16 mouse cellular contexts compared by ENCODE assay signal in the genomic region with DNA sequence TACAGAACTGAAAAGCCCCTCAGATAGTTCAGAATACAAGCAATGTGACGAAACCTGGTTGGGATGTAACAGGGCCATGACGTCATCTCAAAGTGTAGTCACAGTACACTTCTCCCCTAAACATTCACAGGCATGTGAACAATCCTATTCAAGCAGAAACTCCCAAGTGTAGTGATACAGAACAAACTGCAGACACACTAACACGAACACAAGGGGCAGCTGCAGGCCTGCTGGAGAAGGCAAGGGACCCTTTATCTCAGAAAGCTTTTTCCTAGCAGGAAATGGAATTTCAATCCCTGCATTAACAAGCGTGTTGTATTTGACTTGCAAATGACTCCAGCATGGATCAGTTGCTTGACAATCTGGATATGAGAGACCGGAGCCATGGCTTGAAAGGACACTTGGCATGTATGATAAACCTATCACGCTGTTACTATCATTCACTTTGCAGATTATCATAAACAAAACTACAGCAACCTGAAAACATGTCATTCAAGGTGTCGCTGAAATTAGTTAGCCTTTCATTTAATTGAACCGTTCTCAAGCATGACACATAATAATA. TPM values are rescaled to one million over a fixed set of nuclear protein-coding genes. Genes with fewer than 3 reads are reported as not detected.
DNase-seq lines count a peak whose midpoint lies in the region; ATAC-seq and TF ChIP-seq lines count a peak whose summit lies in the region.
"Had no signal": no experiment of that assay in that cellular context is flagged by ENCODE, and none has a peak within 500 bp of the region (broad histone marks: within the 10 kb centered on the region; RNA-seq: fewer than 3 reads in every experiment).

No protein-coding gene starts in this region.

- H3K4me2 ChIP-seq in hindbrain, embryonic 12.5 days (replicated peaks) = no peak overlapping the region
- H3K4me2 ChIP-seq in neural tube, embryonic 11.5 days (ENCODE audit: low read depth) = no peak overlapping the region
- H3K4me2 ChIP-seq in forebrain, postnatal 0 days (ENCODE audit: low read depth) = no peak overlapping the region
- no peak overlapping the region for H3K4me2 ChIP-seq in midbrain, postnatal 0 days (ENCODE audit: low read depth, low read length, poor library complexity, severe bottlenecking)
- H3K4me2 ChIP-seq: limb, embryonic 15.5 days had no signal

- peak overlapping the region; percentile 52 for H3K27ac ChIP-seq in hindbrain, embryonic 12.5 days
- H3K27ac ChIP-seq in hindbrain, embryonic 10.5 days = no peak overlapping the region
- no peak overlapping the region for H3K27ac ChIP-seq in neural tube, embryonic 11.5 days (ENCODE audit: low read depth, low read length)
- H3K27ac ChIP-seq in forebrain, postnatal 0 days (ENCODE audit: low read depth, low read length) = no peak overlapping the region
- peak overlapping the region; percentile 43; the same call in 1 of the 2 replicates for H3K27ac ChIP-seq in midbrain, postnatal 0 days (ENCODE audit: low read depth, low read length)
- H3K27ac ChIP-seq: limb, embryonic 15.5 days; stomach, postnatal 0 days had no signal

- peak; percentile 10; the same call in 1 of the 2 replicates for TF ChIP-seq CTCF in forebrain, postnatal 0 days (IDR thresholded peaks at IDR 0.05; ENCODE audit: low read depth)
- no peak for TF ChIP-seq CTCF in midbrain, postnatal 0 days (IDR thresholded peaks at IDR 0.05)

- H3K9ac ChIP-seq in hindbrain, embryonic 12.5 days = no peak overlapping the region
- H3K9ac ChIP-seq in neural tube, embryonic 11.5 days (ENCODE audit: low read length) = no peak overlapping the region
- no peak overlapping the region for H3K9ac ChIP-seq in forebrain, postnatal 0 days
- H3K9ac ChIP-seq in midbrain, postnatal 0 days (replicated peaks; ENCODE audit: low read length, poor library complexity, severe bottlenecking) = no peak overlapping the region
- H3K9ac ChIP-seq: limb, embryonic 15.5 days; liver, postnatal 0 days had no signal

- no peaks in the 10 kb centered on the region for H3K27me3 ChIP-seq in hindbrain, embryonic 12.5 days
- H3K27me3 ChIP-seq in hindbrain, embryonic 10.5 days (ENCODE audit: insufficient read depth, poor library complexity, severe bottlenecking) = no peaks in the 10 kb centered on the region
- no peaks in the 10 kb centered on the region for H3K27me3 ChIP-seq in neural tube, embryonic 11.5 days (ENCODE audit: control insufficient read depth, insufficient read depth, low read length)
- no peaks in the 10 kb centered on the region for H3K27me3 ChIP-seq in forebrain, postnatal 0 days (ENCODE audit: insufficient read depth, low read length)
- H3K27me3 ChIP-seq in midbrain, postnatal 0 days (ENCODE audit: insufficient read depth, low read length) = no peaks in the 10 kb centered on the region
- H3K27me3 ChIP-seq: limb, embryonic 15.5 days had no signal

- H3K4me3 ChIP-seq in hindbrain, embryonic 12.5 days = no peak overlapping the region
- H3K4me3 ChIP-seq in hindbrain, embryonic 10.5 days = no peak overlapping the region
- H3K4me3 ChIP-seq in neural tube, embryonic 11.5 days (ENCODE audit: low read depth, low read length) = no peak overlapping the region
- no peak overlapping the region for H3K4me3 ChIP-seq in forebrain, postnatal 0 days (ENCODE audit: low read depth, low read length)
- no peak overlapping the region for H3K4me3 ChIP-seq in midbrain, postnatal 0 days (ENCODE audit: low read depth, low read length)
- H3K4me3 ChIP-seq: limb, embryonic 15.5 days had no signal

- H3K9me3 ChIP-seq in hindbrain, embryonic 12.5 days (replicated peaks) = no peaks in the 10 kb centered on the region
- H3K9me3 ChIP-seq in hindbrain, embryonic 10.5 days = no peaks in the 10 kb centered on the region
- no peaks in the 10 kb centered on the region for H3K9me3 ChIP-seq in neural tube, embryonic 11.5 days (ENCODE audit: control insufficient read depth, low read length)
- H3K9me3 ChIP-seq in forebrain, postnatal 0 days (ENCODE audit: low read length) = no peaks in the 10 kb centered on the region
- H3K9me3 ChIP-seq in midbrain, postnatal 0 days (ENCODE audit: low read length) = no peaks in the 10 kb centered on the region
- H3K9me3 ChIP-seq: limb, embryonic 15.5 days had no signal

- H3K4me1 ChIP-seq in hindbrain, embryonic 12.5 days = peaks cover 34% of the 10 kb centered on the region
- H3K4me1 ChIP-seq in hindbrain, embryonic 10.5 days (replicated peaks) = peaks cover 12% of the 10 kb centered on the region
- H3K4me1 ChIP-seq in neural tube, embryonic 11.5 days (ENCODE audit: control insufficient read depth, insufficient read depth, low read length) = peaks cover 5% of the 10 kb centered on the region; the same call in 1 of the 2 replicates
- no peaks in the 10 kb centered on the region for H3K4me1 ChIP-seq in forebrain, postnatal 0 days (ENCODE audit: insufficient read depth)
- H3K4me1 ChIP-seq in midbrain, postnatal 0 days (ENCODE audit: insufficient read depth, low read length) = no peaks in the 10 kb centered on the region
- H3K4me1 ChIP-seq: limb, embryonic 15.5 days had no signal

- ATAC-seq in hindbrain, embryonic 12.5 days (ENCODE audit: low FRiP score) = peak; percentile 62
- peak; percentile 69; the same call in 1 of the 2 replicates for ATAC-seq in neural tube, embryonic 11.5 days (ENCODE audit: insufficient read depth, low FRiP score, low TSS enrichment)
- peak; percentile 30 for ATAC-seq in forebrain, postnatal 0 days
- no peak for ATAC-seq in midbrain, postnatal 0 days (ENCODE audit: low FRiP score)
- ATAC-seq: liver, postnatal 0 days had no signal

- peaks cover 4% of the 10 kb centered on the region; the same call in 1 of the 2 replicates for H3K36me3 ChIP-seq in hindbrain, embryonic 12.5 days
- peaks cover 47% of the 10 kb centered on the region for H3K36me3 ChIP-seq in hindbrain, embryonic 10.5 days
- H3K36me3 ChIP-seq in neural tube, embryonic 11.5 days (ENCODE audit: control insufficient read depth, insufficient read depth, low read length) = no peaks in the 10 kb centered on the region
- peaks cover 6% of the 10 kb centered on the region; the same call in 1 of the 2 replicates for H3K36me3 ChIP-seq in forebrain, postnatal 0 days (ENCODE audit: insufficient read depth)
- peaks cover 6% of the 10 kb centered on the region; the same call in 1 of the 2 replicates for H3K36me3 ChIP-seq in midbrain, postnatal 0 days (ENCODE audit: insufficient read depth, low read length)

- 59% methylated on average over 8 of the region's 8 CpGs for WGBS in hindbrain, embryonic 12.5 days
- WGBS in hindbrain, embryonic 10.5 days = 76% methylated on average over 8 of the region's 8 CpGs
- 74% methylated on average over 8 of the region's 8 CpGs for WGBS in neural tube, embryonic 11.5 days
- WGBS in forebrain, postnatal 0 days = 34% methylated on average over 8 of the region's 8 CpGs
- 32% methylated on average over 8 of the region's 8 CpGs for WGBS in midbrain, postnatal 0 days

- DNase-seq in hindbrain, embryonic 10.5 days (ENCODE audit: low spot score) = no peak
- DNase-seq in neural tube, embryonic 11.5 days (ENCODE audit: low spot score) = no peak
- no peak for DNase-seq in neural tube, embryonic 10.5 days (ENCODE audit: extremely low spot score, low spot score)
- DNase-seq in forebrain, postnatal 0 days = no peak
- DNase-seq in midbrain, postnatal 0 days (ENCODE audit: low spot score) = no peak
- no peak for DNase-seq in liver
- no peak for DNase-seq in urinary bladder, postnatal 14 days (ENCODE audit: low spot score)
- DNase-seq: adrenal gland, postnatal 25 days; cerebellum, adult 9-10 months; kidney, postnatal 10 days; layer of hippocampus, adult 9-11 months; liver, postnatal 0 days; lung, postnatal 14 days had no signal

RNA-seq across cellular contexts. Expression of a gene that starts 38.9 kb away (rescaled TPM):
- 52.0 and 52.3 TPM in 2 replicates for polyA plus RNA-seq in hindbrain, embryonic 12.5 days (2016; fragmentation: Nextera tagmentation; extraction: Ambion mirVana)
- 45.1 and 49.6 TPM in 2 replicates for polyA plus RNA-seq in hindbrain, embryonic 10.5 days (2016; fragmentation: Nextera tagmentation; extraction: Ambion mirVana)
- polyA plus RNA-seq in neural tube, embryonic 11.5 days (2014; fragmentation: Nextera tagmentation; extraction: Ambion mirVana) = 56.3 and 58.4 TPM in 2 replicates
- 66.9 and 76.7 TPM in 2 replicates for total RNA-seq in forebrain, postnatal 0 days (2014; rRNA removed)
- polyA plus RNA-seq in forebrain, postnatal 0 days (2015; fragmentation: Nextera tagmentation; extraction: Ambion mirVana) = 25.7 and 36.7 TPM in 2 replicates
- 53.5 and 68.0 TPM in 2 replicates for total RNA-seq in midbrain, postnatal 0 days (2014; rRNA removed)
- 39.1 and 41.3 TPM in 2 replicates for polyA plus RNA-seq in midbrain, postnatal 0 days (2015; fragmentation: Nextera tagmentation; extraction: Ambion mirVana)

Comparison
In these comparisons a context has a peak if more than half of its experiments do, and no peak if none do; other contexts are left out.
1. H3K27ac ChIP-seq: peak in hindbrain, embryonic 12.5 days (single experiment) and midbrain, postnatal 0 days (single experiment); none in hindbrain, embryonic 10.5 days (single experiment), neural tube, embryonic 11.5 days (single experiment) and forebrain, postnatal 0 days (single experiment).